8 mouse cellular contexts compared by ENCODE assay signal in the genomic region with DNA sequence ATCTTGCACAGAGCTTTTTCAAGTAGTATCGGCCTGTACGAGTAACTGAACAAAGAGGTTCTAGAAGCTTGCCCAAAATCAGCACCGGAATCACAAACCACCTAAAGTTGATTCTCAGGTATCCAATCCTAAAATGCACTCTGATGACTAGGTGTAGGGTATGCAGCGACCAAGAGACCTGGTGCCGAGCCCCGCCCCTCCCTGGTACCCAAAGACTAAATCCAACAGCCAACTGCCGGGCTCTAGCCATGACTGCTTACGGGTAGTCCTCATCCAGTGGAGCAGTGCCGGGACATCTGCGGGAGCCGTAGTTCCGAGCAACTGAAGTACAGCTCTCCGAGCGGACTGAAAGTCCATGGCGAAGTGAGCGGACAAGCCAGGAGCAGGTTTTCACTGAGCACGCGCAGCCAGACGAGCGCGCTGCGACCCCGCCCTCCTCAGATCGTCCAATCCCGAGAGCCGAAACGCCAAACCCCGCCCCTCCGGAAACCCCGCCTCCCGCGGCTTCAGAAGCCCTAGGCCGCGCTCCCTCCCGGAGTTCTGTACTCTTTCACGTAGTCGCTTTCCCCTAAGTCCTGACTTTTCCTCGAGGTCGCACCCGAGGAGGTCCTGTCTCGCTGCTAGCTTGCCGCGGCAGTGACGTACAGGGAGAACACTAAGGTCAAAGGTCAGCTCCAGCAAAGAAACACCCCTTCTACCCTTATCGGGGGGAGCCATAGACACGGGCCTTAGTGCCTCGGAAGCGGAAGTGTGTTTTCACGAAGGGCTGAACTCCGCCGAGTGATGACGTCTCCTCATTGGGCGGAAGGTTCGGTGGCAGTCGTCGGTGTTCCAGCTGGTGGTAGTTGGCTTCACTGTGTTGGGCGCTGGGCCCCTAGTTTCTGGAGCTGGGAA. TPM values are rescaled to one million over a fixed set of nuclear protein-coding genes. Genes with fewer than 3 reads are reported as not detected.
DNase-seq lines count a peak whose midpoint lies in the region; ATAC-seq and TF ChIP-seq lines count a peak whose summit lies in the region.
"Not testable (repeated sequence)": the region's sequence is repeated elsewhere in the genome, so short reads cannot be mapped to it uniquely, and the experiment has no call there.

A gene (plus strand): TSS at position 543 of the 894 bp plus-strand sequence.

- peak; percentile 94 for ATAC-seq in erythroblast, adult 5-6 weeks (replicated peaks; ENCODE audit: low FRiP score, poor library complexity, severe bottlenecking)
- peak; percentile 98 for ATAC-seq in liver, embryonic 11.5 days (replicated peaks; ENCODE audit: low FRiP score)
- peak; percentile 99 for ATAC-seq in midbrain, embryonic 13.5 days

- not testable (repeated sequence) for H3K27me3 ChIP-seq in hindbrain, embryonic 10.5 days (ENCODE audit: insufficient read depth, poor library complexity, severe bottlenecking); liver, embryonic 11.5 days (replicated peaks; ENCODE audit: control insufficient read depth, insufficient read depth, low read length); midbrain, embryonic 13.5 days; testis, adult 2 months (ENCODE audit: control insufficient read depth, insufficient read depth, low read length)

- H3K27ac ChIP-seq in hindbrain, embryonic 10.5 days; liver, embryonic 11.5 days (ENCODE audit: low read depth, low read length); midbrain, embryonic 13.5 days; testis, adult 2 months (ENCODE audit: control insufficient read depth, insufficient read depth, low read depth, low read length): not testable (repeated sequence)

- H3K4me1 ChIP-seq in hindbrain, embryonic 10.5 days (replicated peaks); liver, embryonic 11.5 days (replicated peaks; ENCODE audit: control insufficient read depth, insufficient read depth, low read length); midbrain, embryonic 13.5 days (replicated peaks); testis, adult 2 months (ENCODE audit: control insufficient read depth, insufficient read depth, low read length): not testable (repeated sequence)

- H3K4me2 ChIP-seq in liver, embryonic 11.5 days = not testable (repeated sequence)
- peak within 1 kb of the TSS; percentile 39 for H3K4me2 ChIP-seq in midbrain, embryonic 13.5 days (replicated peaks)

- peak within 1 kb of the TSS; percentile 48 for H3K4me3 ChIP-seq in hindbrain, embryonic 10.5 days
- H3K4me3 ChIP-seq in liver, embryonic 11.5 days (ENCODE audit: low read depth, low read length) = peak within 1 kb of the TSS; percentile 43
- H3K4me3 ChIP-seq in midbrain, embryonic 13.5 days (replicated peaks) = peak within 1 kb of the TSS; percentile 40
- peak within 1 kb of the TSS; percentile 76 for H3K4me3 ChIP-seq in testis, adult 2 months (ENCODE audit: control insufficient read depth, low read depth, low read length)

- not testable (repeated sequence) for TF ChIP-seq POLR2A in testis, adult 2 months (IDR thresholded peaks at IDR 0.05; ENCODE audit: control insufficient read depth, low read depth, low read length)

- H3K36me3 ChIP-seq in hindbrain, embryonic 10.5 days; liver, embryonic 11.5 days (ENCODE audit: control insufficient read depth, insufficient read depth, low read length); midbrain, embryonic 13.5 days; testis, adult 2 months (ENCODE audit: control insufficient read depth, insufficient read depth, low read length): not testable (repeated sequence)

- H3K9ac ChIP-seq in liver, embryonic 11.5 days (ENCODE audit: low read depth, low read length); midbrain, embryonic 13.5 days (replicated peaks): not testable (repeated sequence)

- TF ChIP-seq CTCF in testis, adult 2 months (IDR thresholded peaks at IDR 0.05; ENCODE audit: control insufficient read depth, insufficient read depth, insufficient replicate concordance, low read depth, low read length) = not testable (repeated sequence)

- no CpG with 5 or more reads among the region's 57 CpGs for WGBS in hindbrain, embryonic 10.5 days
- WGBS in liver, embryonic 11.5 days = no CpG with 5 or more reads among the region's 57 CpGs
- no CpG with 5 or more reads among the region's 57 CpGs for WGBS in midbrain, embryonic 13.5 days

- H3K9me3 ChIP-seq in hindbrain, embryonic 10.5 days; liver, embryonic 11.5 days (ENCODE audit: control insufficient read depth, low read length); midbrain, embryonic 13.5 days: not testable (repeated sequence)

- DNase-seq in adrenal gland, postnatal 10 days; gastrocnemius, postnatal 4 days (ENCODE audit: low spot score in 2 of 2); hindbrain, embryonic 10.5 days (ENCODE audit: low spot score); layer of hippocampus, adult 8-10 months (ENCODE audit: low spot score in 2 of 2); liver, embryonic 11.5 days (ENCODE audit: low spot score): not testable (repeated sequence)

RNA-seq across cellular contexts. Expression of the gene that starts here (rescaled TPM):
- 10 to 100 TPM; 33.4 to 40.0 TPM for total RNA-seq in adrenal gland, postnatal 10 days (2021)
- 18.8 and 24.7 TPM in 2 replicates for total RNA-seq in erythroblast, adult 5-6 weeks (2015; ENCODE audit: low replicate concordance)
- total RNA-seq in erythroblast, adult 5-6 weeks (2017; ENCODE audit: low replicate concordance) = 29.8 and 35.9 TPM in 2 replicates
- total RNA-seq in gastrocnemius, postnatal 4 days (2021) = 10 to 100 TPM; 24.8 to 33.1 TPM
- 43.3 and 46.4 TPM in 2 replicates for polyA plus RNA-seq in hindbrain, embryonic 10.5 days (2016; fragmentation: Nextera tagmentation; extraction: Ambion mirVana)
- 10 to 100 TPM; 32.5 to 34.4 (median 34.3) TPM for total RNA-seq in layer of hippocampus, adult 8-10 months (2022)
- polyA plus RNA-seq in liver, embryonic 11.5 days (2014; fragmentation: Nextera tagmentation; extraction: Ambion mirVana) = 70.9 and 76.3 TPM in 2 replicates
- 70.8 and 82.3 TPM in 2 replicates for polyA plus RNA-seq in midbrain, embryonic 13.5 days (2015; fragmentation: Nextera tagmentation; extraction: Ambion mirVana)
- polyA plus RNA-seq in testis, adult 2 months (2012; rRNA removed) = 29.0 and 38.4 TPM in 2 replicates
